Mouse (Mus musculus): ENCODE results near the gene Epha10. TPM values are rescaled to one million over a fixed set of nuclear protein-coding genes. Genes with fewer than 3 reads are reported as not detected.
"Not testable (repeated sequence)": the region's sequence is repeated elsewhere in the genome, so short reads cannot be mapped to it uniquely, and the experiment has no call there.

Epha10 gene
- polyA plus RNA-seq, 1 experiment from 2014 or later = 0.56 TPM

DNA sequence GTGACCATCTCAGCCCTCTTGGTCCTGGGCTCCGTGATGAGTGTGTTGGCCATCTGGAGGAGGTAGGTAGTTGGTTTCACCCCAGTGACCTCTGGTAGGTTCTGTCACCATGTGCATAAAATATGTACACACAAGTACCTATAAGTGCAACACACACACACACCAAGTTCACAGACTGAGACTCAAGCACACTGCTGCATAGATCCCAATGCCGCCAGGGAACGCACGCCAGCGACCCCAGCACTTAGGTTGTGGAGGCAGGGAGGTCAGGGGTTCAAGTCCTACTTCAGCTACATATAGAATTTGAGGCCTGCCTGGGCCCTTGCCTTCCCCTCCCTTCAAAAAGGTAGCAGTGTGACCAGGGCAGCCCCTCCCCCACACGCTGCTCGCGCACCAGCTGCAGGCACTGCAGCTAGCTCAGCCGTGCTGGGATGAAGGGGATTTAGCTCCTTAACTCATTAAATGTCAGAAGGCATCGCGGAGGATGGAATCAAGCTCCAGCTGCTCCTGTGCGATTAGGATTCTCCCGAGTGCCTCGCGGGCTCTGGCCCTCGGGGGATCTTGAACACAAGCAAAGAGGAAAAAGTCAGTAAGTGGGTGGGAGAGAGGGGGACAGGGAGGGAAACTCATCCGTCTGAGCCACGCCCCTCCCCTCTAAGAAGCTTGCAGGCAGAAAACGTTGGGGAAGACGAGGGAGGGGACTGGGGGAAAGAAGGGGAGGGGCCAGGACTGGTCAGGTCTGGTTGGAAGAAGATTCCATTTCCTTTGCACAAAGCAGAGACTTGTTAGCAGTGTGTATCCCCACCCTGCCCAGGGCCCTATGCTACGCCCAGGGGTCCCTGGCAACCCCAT, 25.5 kb downstream of the Epha10 start:
- Histone ChIP-seq H3K36me3 (ENCODE audit: control insufficient read depth, insufficient read depth, low read length) (no peaks in the 10 kb centered on the region), H3K4me3 (ENCODE audit: low read depth, low read length) (peak overlapping the region; percentile 17; the same call in 1 of the 2 replicates), H3K9ac (replicated peaks; ENCODE audit: low read depth, low read length) (peak overlapping the region; percentile 6; the same call in 1 of the 2 replicates), H3K9me3 (ENCODE audit: control insufficient read depth, low read depth, low read length) (no peaks in the 10 kb centered on the region), H3K4me1 (ENCODE audit: control insufficient read depth, insufficient read depth, low read length) (peaks cover 11% of the 10 kb centered on the region), H3K4me2 (replicated peaks; ENCODE audit: low read depth, low read length) (peak overlapping the region; percentile 40), H3K27me3 (ENCODE audit: control insufficient read depth, insufficient read depth, low read length) (no peaks in the 10 kb centered on the region), H3K27ac (ENCODE audit: low read length) (no peak overlapping the region)
- WGBS = 7% methylated on average over 21 of the region's 21 CpGs
- peak; percentile 75; the same call in 1 of the 2 replicates for ATAC-seq (ENCODE audit: insufficient number of reproducible peaks, insufficient read depth, low FRiP score, low read depth)

DNA sequence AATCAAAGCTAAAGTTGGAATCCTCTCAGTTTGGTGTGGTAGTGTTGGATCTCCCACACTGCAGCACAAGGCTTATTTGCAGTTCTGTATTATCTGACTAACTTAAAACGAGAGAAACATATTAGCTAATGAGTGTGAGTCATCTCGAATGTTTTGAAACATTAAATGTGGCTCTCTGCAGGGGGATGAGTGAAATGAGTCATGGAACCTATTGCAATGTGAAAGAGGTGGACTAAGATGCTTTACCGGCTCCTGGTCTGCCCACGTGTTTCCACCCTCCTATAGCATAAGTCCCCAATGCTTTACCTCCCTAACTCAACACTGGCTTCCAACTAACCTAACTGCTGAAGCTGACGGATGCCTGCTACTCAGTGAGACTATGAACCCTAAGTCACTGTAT, 47.4 kb downstream of the Epha10 start:
- WGBS = 91% methylated on average over 5 of the region's 5 CpGs
- Histone ChIP-seq H3K9me3 (ENCODE audit: control insufficient read depth, low read depth, low read length) (no peaks in the 10 kb centered on the region), H3K36me3 (ENCODE audit: control insufficient read depth, insufficient read depth, low read length) (peaks cover 61% of the 10 kb centered on the region), H3K4me1 (ENCODE audit: control insufficient read depth, insufficient read depth, low read length) (no peaks in the 10 kb centered on the region), H3K27ac (ENCODE audit: low read length) (no peak overlapping the region), H3K27me3 (ENCODE audit: control insufficient read depth, insufficient read depth, low read length) (no peaks in the 10 kb centered on the region), H3K4me3 (ENCODE audit: low read depth, low read length) (no peak overlapping the region), H3K4me2 (replicated peaks; ENCODE audit: low read depth, low read length) (no peak overlapping the region), H3K9ac (replicated peaks; ENCODE audit: low read depth, low read length) (no peak overlapping the region)
- ATAC-seq (ENCODE audit: insufficient number of reproducible peaks, insufficient read depth, low FRiP score, low read depth) = no peak

DNA sequence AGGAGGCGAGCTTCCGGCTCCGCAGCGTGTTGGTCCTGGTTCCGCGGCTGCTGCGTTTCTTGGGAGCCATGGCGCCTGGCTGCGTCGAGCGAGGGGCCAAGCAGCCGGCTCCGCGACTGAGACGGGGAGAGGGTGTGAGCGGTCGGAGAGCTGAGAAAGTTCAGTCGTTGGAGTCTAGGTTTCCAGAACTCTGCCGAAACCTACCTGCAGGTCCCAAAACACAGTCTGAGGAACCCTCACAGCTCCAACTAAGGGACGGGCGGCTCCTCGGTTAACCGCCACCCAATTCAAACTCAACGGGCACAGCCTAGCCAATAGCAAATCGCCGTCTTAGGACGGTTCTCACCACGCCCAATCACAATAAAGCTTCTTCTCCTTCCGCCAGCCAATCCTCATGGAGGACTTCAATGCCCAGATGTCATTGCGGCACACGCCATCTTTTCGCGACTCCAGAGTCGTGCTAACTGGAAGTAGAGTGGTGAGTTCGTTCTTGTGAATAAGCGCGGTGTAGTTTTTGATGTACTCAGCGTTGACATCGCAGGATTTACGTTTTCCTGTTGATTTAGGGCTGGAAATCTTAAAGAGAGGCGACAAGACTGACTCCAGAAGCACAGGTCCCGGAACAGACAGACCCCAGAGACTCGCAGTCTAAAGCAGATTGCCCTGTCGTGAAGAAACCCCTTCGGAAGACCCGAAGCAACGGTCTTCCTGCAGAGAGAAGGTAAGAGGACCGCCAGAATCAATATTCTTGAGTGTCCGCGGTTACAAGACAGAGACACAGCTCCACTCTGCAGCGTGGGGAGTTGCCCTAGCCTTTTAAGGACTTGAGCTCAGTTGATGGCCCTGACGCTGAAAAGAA, 56.1 kb downstream of the Epha10 start, which contains the start of gene 9930104L06Rik:
Gene 9930104L06Rik (plus strand): TSS at position 436 of the 859 bp plus-strand sequence.
- ATAC-seq (ENCODE audit: insufficient number of reproducible peaks, insufficient read depth, low FRiP score, low read depth) = peak; percentile 99
- Histone ChIP-seq H3K9me3 (ENCODE audit: control insufficient read depth, low read depth, low read length) (no peaks in the 10 kb centered on the region), H3K4me2 (replicated peaks; ENCODE audit: low read depth, low read length) (peak within 1 kb of the TSS; percentile 75), H3K36me3 (ENCODE audit: control insufficient read depth, insufficient read depth, low read length) (peaks cover 20% of the 10 kb centered on the region), H3K4me1 (ENCODE audit: control insufficient read depth, insufficient read depth, low read length) (peaks cover 14% of the 10 kb centered on the region), H3K27me3 (ENCODE audit: control insufficient read depth, insufficient read depth, low read length) (no peaks in the 10 kb centered on the region), H3K9ac (replicated peaks; ENCODE audit: low read depth, low read length) (peak within 1 kb of the TSS; percentile 69), H3K27ac (ENCODE audit: low read length) (peak within 1 kb of the TSS; percentile 44; the same call in 1 of the 2 replicates), H3K4me3 (ENCODE audit: low read depth, low read length) (peak within 1 kb of the TSS; percentile 91)
- under 1% methylated on average over 52 of the region's 52 CpGs for WGBS

DNA sequence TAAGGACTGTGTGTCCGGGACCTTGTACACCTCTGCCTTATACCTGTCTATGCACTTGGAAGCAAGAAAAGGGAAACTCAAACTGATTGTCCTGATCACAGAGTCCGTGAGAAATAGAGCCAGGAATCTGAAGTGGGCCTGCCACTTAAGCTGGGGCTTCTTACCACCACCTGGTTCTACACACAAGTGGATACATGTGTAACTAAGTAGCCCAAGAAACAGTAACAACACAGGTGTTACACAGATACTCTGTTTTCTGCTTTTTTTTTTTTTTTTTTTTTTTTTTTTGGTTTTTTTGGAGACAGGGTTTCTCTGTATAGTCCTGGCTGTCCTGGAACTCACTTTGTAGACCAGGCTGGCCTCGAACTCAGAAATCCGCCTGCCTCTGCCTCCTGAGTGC, 58.5 kb downstream of the Epha10 start, which contains the start of gene Cdca8:
Gene Cdca8 (minus strand): TSS at position 101 of the 400 bp plus-strand sequence.
- H3K4me3 ChIP-seq (ENCODE audit: low read depth, low read length); H3K9ac ChIP-seq (replicated peaks; ENCODE audit: low read depth, low read length); H3K27ac ChIP-seq (ENCODE audit: low read length); H3K9me3 ChIP-seq (ENCODE audit: control insufficient read depth, low read depth, low read length); H3K27me3 ChIP-seq (ENCODE audit: control insufficient read depth, insufficient read depth, low read length); H3K4me2 ChIP-seq (replicated peaks; ENCODE audit: low read depth, low read length); ATAC-seq (ENCODE audit: insufficient number of reproducible peaks, insufficient read depth, low FRiP score, low read depth): not testable (repeated sequence)
- WGBS = 93% methylated on average over 4 of the region's 4 CpGs
- peaks cover 14% of the 10 kb centered on the region for H3K4me1 ChIP-seq (ENCODE audit: control insufficient read depth, insufficient read depth, low read length)
- H3K36me3 ChIP-seq (ENCODE audit: control insufficient read depth, insufficient read depth, low read length) = peaks cover 25% of the 10 kb centered on the region

DNA sequence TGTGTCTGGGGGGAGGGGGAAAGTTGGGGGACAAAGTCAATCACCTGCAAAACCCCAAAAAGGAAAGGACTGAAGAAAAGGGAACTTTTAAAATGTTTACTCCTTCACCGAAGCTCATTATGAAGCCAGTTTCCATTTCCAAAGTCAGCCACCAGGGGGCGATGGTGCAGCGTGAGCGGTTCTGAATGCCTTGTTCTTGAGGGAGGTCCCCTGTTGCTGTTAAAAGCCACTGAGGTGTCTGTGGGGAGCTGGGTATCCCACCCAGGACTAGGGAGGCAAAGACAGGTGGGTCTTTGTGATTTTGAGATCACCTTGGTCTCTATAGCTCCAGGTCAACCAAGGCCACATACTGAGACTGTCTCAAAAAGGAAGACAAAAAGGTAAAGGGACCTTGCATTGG, 62.3 kb downstream of the Epha10 start:
- Histone ChIP-seq H3K27me3 (ENCODE audit: control insufficient read depth, insufficient read depth, low read length) (no peaks in the 10 kb centered on the region), H3K4me2 (replicated peaks; ENCODE audit: low read depth, low read length) (no peak overlapping the region), H3K9ac (replicated peaks; ENCODE audit: low read depth, low read length) (no peak overlapping the region), H3K4me3 (ENCODE audit: low read depth, low read length) (no peak overlapping the region), H3K4me1 (ENCODE audit: control insufficient read depth, insufficient read depth, low read length) (no peaks in the 10 kb centered on the region), H3K36me3 (ENCODE audit: control insufficient read depth, insufficient read depth, low read length) (peaks cover 25% of the 10 kb centered on the region), H3K27ac (ENCODE audit: low read length) (no peak overlapping the region), H3K9me3 (ENCODE audit: control insufficient read depth, low read depth, low read length) (no peaks in the 10 kb centered on the region)
- ATAC-seq (ENCODE audit: insufficient number of reproducible peaks, insufficient read depth, low FRiP score, low read depth) = no peak
- WGBS = 5% methylated on average over 4 of the region's 4 CpGs

DNA sequence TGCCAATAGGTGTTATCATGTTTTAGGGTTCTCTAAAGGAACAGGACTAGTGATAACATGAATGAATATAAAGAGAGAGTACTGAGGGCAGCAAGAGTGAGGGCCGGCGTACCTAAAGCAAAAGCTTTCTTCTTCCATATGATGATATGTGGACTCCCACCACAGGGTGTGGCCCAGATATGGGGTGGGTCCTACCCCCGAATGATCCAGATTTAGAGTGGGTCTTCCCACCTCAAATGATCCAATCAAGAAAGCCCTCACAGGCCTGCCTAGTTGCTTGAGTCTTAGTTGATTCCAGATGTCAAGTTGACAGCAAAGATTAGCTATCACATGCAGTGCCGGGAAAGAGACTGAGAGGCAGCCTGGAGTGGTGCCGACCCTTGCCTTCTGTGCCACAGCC, 63.1 kb downstream of the Epha10 start:
- Histone ChIP-seq H3K9ac (replicated peaks; ENCODE audit: low read depth, low read length) (no peak overlapping the region), H3K36me3 (ENCODE audit: control insufficient read depth, insufficient read depth, low read length) (peaks cover 23% of the 10 kb centered on the region), H3K4me3 (ENCODE audit: low read depth, low read length) (no peak overlapping the region), H3K9me3 (ENCODE audit: control insufficient read depth, low read depth, low read length) (no peaks in the 10 kb centered on the region), H3K27me3 (ENCODE audit: control insufficient read depth, insufficient read depth, low read length) (no peaks in the 10 kb centered on the region), H3K4me2 (replicated peaks; ENCODE audit: low read depth, low read length) (no peak overlapping the region), H3K4me1 (ENCODE audit: control insufficient read depth, insufficient read depth, low read length) (no peaks in the 10 kb centered on the region), H3K27ac (ENCODE audit: low read length) (no peak overlapping the region)
- no peak for ATAC-seq (ENCODE audit: insufficient number of reproducible peaks, insufficient read depth, low FRiP score, low read depth)
- 85% methylated on average over 5 of the region's 5 CpGs for WGBS

DNA sequence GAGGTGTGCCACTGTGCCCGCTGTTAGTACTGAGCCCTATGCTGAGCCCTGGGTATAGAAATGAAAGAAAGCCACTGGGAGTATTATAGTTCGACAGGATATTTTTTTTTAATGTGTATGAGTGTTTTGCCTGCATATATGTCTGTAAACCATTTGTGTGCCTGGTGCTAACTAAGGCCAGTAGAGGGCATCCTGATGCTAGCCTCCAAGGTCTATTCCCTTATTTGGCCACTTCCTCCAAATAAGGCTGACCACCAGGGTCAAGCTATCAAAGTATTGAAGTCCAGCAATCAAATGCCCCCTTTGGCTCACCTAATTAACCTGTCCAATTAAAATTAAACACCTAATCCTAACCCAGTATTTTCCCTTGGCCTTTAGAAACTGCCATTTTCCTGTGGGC, 64.3 kb downstream of the Epha10 start:
- Histone ChIP-seq H3K4me1 (ENCODE audit: control insufficient read depth, insufficient read depth, low read length) (0 out of 2 replicates have a peak, but pooled peaks cover 2% of the 10 kb centered on the region), H3K27me3 (ENCODE audit: control insufficient read depth, insufficient read depth, low read length) (no peaks in the 10 kb centered on the region), H3K36me3 (ENCODE audit: control insufficient read depth, insufficient read depth, low read length) (peaks cover 15% of the 10 kb centered on the region), H3K4me3 (ENCODE audit: low read depth, low read length) (no peak overlapping the region), H3K4me2 (replicated peaks; ENCODE audit: low read depth, low read length) (no peak overlapping the region), H3K9ac (replicated peaks; ENCODE audit: low read depth, low read length) (no peak overlapping the region), H3K9me3 (ENCODE audit: control insufficient read depth, low read depth, low read length) (no peaks in the 10 kb centered on the region), H3K27ac (ENCODE audit: low read length) (no peak overlapping the region)
- no peak for ATAC-seq (ENCODE audit: insufficient number of reproducible peaks, insufficient read depth, low FRiP score, low read depth)
- whole genome bisulfite sequencing = 59% methylated on average over 2 of the region's 2 CpGs

DNA sequence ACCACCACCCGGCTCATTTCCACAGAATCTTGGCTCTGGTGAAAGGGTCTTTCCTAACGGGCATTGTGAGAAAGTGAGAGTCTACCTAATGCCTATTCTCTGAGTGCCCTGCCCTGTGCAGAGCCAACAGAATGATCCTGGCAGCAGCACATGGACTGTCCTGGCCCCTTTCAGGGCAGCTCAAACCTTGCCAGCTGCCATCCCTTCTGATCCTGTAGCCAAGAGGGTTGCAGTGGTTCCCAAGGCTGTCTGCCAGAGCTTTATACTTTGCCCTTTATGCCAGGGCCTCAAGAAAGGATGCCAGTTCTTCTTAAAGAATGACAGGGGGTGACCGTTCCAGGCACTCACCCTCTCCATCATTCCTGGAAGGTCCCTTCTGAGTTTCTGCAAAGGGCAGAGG, 68.8 kb downstream of the Epha10 start:
- 0 out of 2 replicates have a peak, but pooled peaks cover 2% of the 10 kb centered on the region for H3K4me1 ChIP-seq (ENCODE audit: control insufficient read depth, insufficient read depth, low read length)
- H3K36me3 ChIP-seq (ENCODE audit: control insufficient read depth, insufficient read depth, low read length) = no peaks in the 10 kb centered on the region
- H3K4me3 ChIP-seq (ENCODE audit: low read depth, low read length) = no peak overlapping the region
- no peaks in the 10 kb centered on the region for H3K9me3 ChIP-seq (ENCODE audit: control insufficient read depth, low read depth, low read length)
- ATAC-seq (ENCODE audit: insufficient number of reproducible peaks, insufficient read depth, low FRiP score, low read depth) = no peak
- no peak overlapping the region for H3K27ac ChIP-seq (ENCODE audit: low read length)
- H3K27me3 ChIP-seq (ENCODE audit: control insufficient read depth, insufficient read depth, low read length) = no peaks in the 10 kb centered on the region
- 74% methylated on average over 3 of the region's 3 CpGs for WGBS
- H3K9ac ChIP-seq (replicated peaks; ENCODE audit: low read depth, low read length) = no peak overlapping the region
- H3K4me2 ChIP-seq (replicated peaks; ENCODE audit: low read depth, low read length) = no peak overlapping the region

All from stomach, embryonic 14.5 days (tissue).